Mouse (Mus musculus) skeletal muscle tissue, adult 2 months (tissue): ENCODE results near the gene Odf2.
"Not testable (repeated sequence)": the region's sequence is repeated elsewhere in the genome, so short reads cannot be mapped to it uniquely, and the experiment has no call there.

Experiments used
- DNase-seq: peaks from one replicate; pipeline ENCODE4 v3.0.0-alpha.2; 2012; ENCODE audit warnings: low read depth, low spot score

Gene Odf2

GRCm38 (mm10) chr2:29869646-29870451 is 19.2 kb upstream of the Odf2 start:
- peak; percentile 56 for DNase-seq

GRCm38 (mm10) chr2:29872581-29873295 is 16.3 kb upstream of the Odf2 start:
- DNase-seq: no peak

GRCm38 (mm10) chr2:29873801-29874200 is 15.2 kb upstream of the Odf2 start:
- no peak for DNase-seq

- DNase-seq: no peak
Observed at GRCm38 (mm10) chr2:29878061-29878460, 11.0 kb upstream of the Odf2 start.

- DNase-seq: no peak
Observed at GRCm38 (mm10) chr2:29879191-29879590, 9.8 kb upstream of the Odf2 start.

- no peak for DNase-seq
Observed at GRCm38 (mm10) chr2:29879964-29880830, 8.8 kb upstream of the Odf2 start.

GRCm38 (mm10) chr2:29886659-29887292 is 2.2 kb upstream of the Odf2 start:
- not testable (repeated sequence) for DNase-seq

- peak; percentile 57 for DNase-seq
Observed at GRCm38 (mm10) chr2:29889991-29890833, 1.2 kb downstream of the Odf2 start.

GRCm38 (mm10) chr2:29891773-29892172 is 2.8 kb downstream of the Odf2 start:
- no peak for DNase-seq

- DNase-seq: no peak
Observed at GRCm38 (mm10) chr2:29896071-29896470, 7.0 kb downstream of the Odf2 start.

- DNase-seq: no peak
Observed at GRCm38 (mm10) chr2:29897366-29897765, 8.3 kb downstream of the Odf2 start.

GRCm38 (mm10) chr2:29898081-29898480 is 9.1 kb downstream of the Odf2 start:
- no peak for DNase-seq

GRCm38 (mm10) chr2:29902194-29902593 is 13.2 kb downstream of the Odf2 start:
- no peak for DNase-seq

GRCm38 (mm10) chr2:29908171-29908570 is 19.1 kb downstream of the Odf2 start:
- not testable (repeated sequence) for DNase-seq

GRCm38 (mm10) chr2:29910042-29910441 is 21.0 kb downstream of the Odf2 start:
- DNase-seq: no peak

- no peak for DNase-seq
Observed at GRCm38 (mm10) chr2:29917621-29918020, 28.6 kb downstream of the Odf2 start.

- DNase-seq: peak; percentile 78
Observed at GRCm38 (mm10) chr2:29922011-29922410, 33.0 kb downstream of the Odf2 start.

GRCm38 (mm10) chr2:29926542-29926941 is 37.5 kb downstream of the Odf2 start:
- DNase-seq: no peak

- no peak for DNase-seq
Observed at GRCm38 (mm10) chr2:29930506-29930905, 41.5 kb downstream of the Odf2 start.

GRCm38 (mm10) chr2:29931194-29931593 is 42.2 kb downstream of the Odf2 start:
- DNase-seq: no peak
